Mouse (Mus musculus): ENCODE measurements around the gene 5730522E02Rik. TPM values are rescaled to one million over a fixed set of nuclear protein-coding genes. Genes with fewer than 3 reads are reported as not detected.

The 5730522E02Rik gene
- polyA plus RNA-seq, 1 experiment from 2014 or later = 1.3 TPM

DNA sequence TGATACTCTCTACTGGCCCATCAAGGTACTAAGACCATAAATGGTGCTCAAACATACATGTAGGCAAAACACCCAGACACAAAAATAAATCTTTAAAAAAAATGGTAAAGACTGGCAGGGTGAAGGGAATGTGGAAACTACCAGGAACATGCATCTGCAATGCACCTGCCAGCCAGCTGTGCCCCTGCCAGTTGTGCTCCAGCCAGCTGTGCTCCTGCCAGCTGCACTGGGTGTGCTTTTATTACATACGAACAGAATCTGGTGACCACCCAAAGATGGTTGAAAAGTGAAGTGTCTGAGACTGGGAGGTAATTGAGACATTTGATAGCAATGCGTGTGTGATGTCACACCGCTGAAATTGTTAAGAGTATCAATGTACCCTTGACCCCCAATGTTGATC lies 98.4 kb downstream of the 5730522E02Rik start:
- ATAC-seq (replicated peaks; ENCODE audit: low FRiP score) (no peak), DNase-seq (ENCODE audit: low spot score) (no peak)
- 81% methylated on average over 3 of the region's 3 CpGs for WGBS

DNA sequence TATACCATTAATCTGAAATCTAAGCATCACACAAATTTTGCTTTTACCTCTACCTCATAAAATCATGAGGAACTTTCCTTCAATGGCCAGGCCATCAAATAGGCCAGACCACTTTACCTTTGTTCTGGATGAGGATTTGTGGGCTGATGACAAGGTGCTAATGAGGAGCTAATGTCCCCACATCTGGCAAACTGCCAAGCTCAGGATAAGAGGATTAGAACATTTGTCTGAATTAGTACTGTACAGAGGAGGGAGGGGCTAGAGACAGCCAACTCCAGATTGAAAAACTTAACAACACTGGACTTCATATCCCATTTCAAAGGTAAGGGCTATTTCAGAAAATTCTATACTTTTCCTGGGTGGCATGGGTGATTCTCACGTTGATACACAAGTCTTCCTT lies 101.9 kb downstream of the 5730522E02Rik start:
- WGBS = 52% methylated on average over 1 of the region's 1 CpGs
- H3K36me3 ChIP-seq (ENCODE audit: control insufficient read depth, insufficient read depth, low read length) = no peaks in the 10 kb centered on the region
- H3K4me1 ChIP-seq (replicated peaks; ENCODE audit: control insufficient read depth, insufficient read depth, low read length) = no peaks in the 10 kb centered on the region
- no peak overlapping the region for H3K27ac ChIP-seq (ENCODE audit: low read depth, low read length)
- DNase-seq (ENCODE audit: low spot score) (no peak), ATAC-seq (replicated peaks; ENCODE audit: low FRiP score) (no peak)
- no peak overlapping the region for H3K4me2 ChIP-seq
- H3K9ac ChIP-seq (ENCODE audit: low read depth, low read length) = no peak overlapping the region
- no peaks in the 10 kb centered on the region for H3K27me3 ChIP-seq (replicated peaks; ENCODE audit: control insufficient read depth, insufficient read depth, low read length)
- H3K4me3 ChIP-seq (ENCODE audit: low read depth, low read length) = no peak overlapping the region
- H3K9me3 ChIP-seq (ENCODE audit: control insufficient read depth, low read length) = no peaks in the 10 kb centered on the region

More for the DNA sequence above, 98.4 kb downstream of the 5730522E02Rik start:
- no peaks in the 10 kb centered on the region for H3K27me3 ChIP-seq (replicated peaks; ENCODE audit: control insufficient read depth, insufficient read depth, low read length)
- H3K9ac ChIP-seq (ENCODE audit: low read depth, low read length) = no peak overlapping the region
- no peak overlapping the region for H3K4me3 ChIP-seq (ENCODE audit: low read depth, low read length)
- no peaks in the 10 kb centered on the region for H3K36me3 ChIP-seq (ENCODE audit: control insufficient read depth, insufficient read depth, low read length)
- no peaks in the 10 kb centered on the region for H3K4me1 ChIP-seq (replicated peaks; ENCODE audit: control insufficient read depth, insufficient read depth, low read length)
- no peak overlapping the region for H3K4me2 ChIP-seq
- no peak overlapping the region for H3K27ac ChIP-seq (ENCODE audit: low read depth, low read length)
- H3K9me3 ChIP-seq (ENCODE audit: control insufficient read depth, low read length) = no peaks in the 10 kb centered on the region

DNA sequence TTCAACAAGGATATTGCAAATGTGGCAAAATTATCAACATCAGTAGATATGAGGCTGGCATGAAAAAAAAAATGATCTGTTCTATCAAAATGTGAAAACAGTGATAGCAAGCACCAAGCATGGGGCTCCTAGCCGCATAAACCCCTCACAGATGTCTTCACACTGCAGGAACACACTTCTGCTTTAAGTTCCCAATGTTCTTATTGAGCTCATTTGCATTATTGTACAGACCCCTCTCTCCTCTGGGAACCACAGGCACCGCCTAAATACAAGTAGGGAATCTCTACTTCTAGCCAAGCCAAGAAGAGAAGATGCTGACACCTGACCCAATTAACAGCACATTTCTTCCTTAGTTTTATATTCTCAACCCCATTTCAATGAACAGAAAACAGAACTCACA lies 105.9 kb downstream of the 5730522E02Rik start:
- ATAC-seq (replicated peaks; ENCODE audit: low FRiP score) (no peak), DNase-seq (ENCODE audit: low spot score) (no peak)
- Histone ChIP-seq H3K27me3 (replicated peaks; ENCODE audit: control insufficient read depth, insufficient read depth, low read length) (no peaks in the 10 kb centered on the region), H3K4me2 (no peak overlapping the region), H3K9ac (ENCODE audit: low read depth, low read length) (no peak overlapping the region), H3K36me3 (ENCODE audit: control insufficient read depth, insufficient read depth, low read length) (no peaks in the 10 kb centered on the region), H3K9me3 (ENCODE audit: control insufficient read depth, low read length) (no peaks in the 10 kb centered on the region), H3K27ac (ENCODE audit: low read depth, low read length) (no peak overlapping the region), H3K4me3 (ENCODE audit: low read depth, low read length) (no peak overlapping the region), H3K4me1 (replicated peaks; ENCODE audit: control insufficient read depth, insufficient read depth, low read length) (no peaks in the 10 kb centered on the region)
- WGBS = 59% methylated on average over 2 of the region's 2 CpGs

DNA sequence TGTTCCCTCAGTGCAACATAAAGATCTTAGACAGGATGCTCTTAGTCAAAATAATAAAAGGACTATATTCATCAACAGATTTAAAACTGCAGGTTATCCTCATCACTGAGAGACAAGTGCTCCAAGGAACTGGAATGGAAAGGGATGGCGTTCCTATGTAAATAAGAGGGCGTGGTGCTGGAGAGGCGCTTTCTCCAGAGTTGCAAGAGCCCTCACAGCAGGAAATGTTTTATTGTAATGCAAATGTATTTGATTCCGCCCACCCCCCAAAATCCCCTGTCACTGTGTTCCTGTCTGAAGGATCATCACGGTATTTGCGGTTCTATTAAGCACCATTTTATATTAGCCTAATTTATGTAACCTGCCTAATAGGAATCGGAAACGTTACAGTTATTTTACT lies 106.9 kb downstream of the 5730522E02Rik start:
- Histone ChIP-seq H3K27ac (ENCODE audit: low read depth, low read length) (no peak overlapping the region), H3K4me1 (replicated peaks; ENCODE audit: control insufficient read depth, insufficient read depth, low read length) (no peaks in the 10 kb centered on the region), H3K4me3 (ENCODE audit: low read depth, low read length) (no peak overlapping the region), H3K27me3 (replicated peaks; ENCODE audit: control insufficient read depth, insufficient read depth, low read length) (no peaks in the 10 kb centered on the region), H3K9me3 (ENCODE audit: control insufficient read depth, low read length) (no peaks in the 10 kb centered on the region), H3K36me3 (ENCODE audit: control insufficient read depth, insufficient read depth, low read length) (no peaks in the 10 kb centered on the region), H3K4me2 (peak overlapping the region; percentile 26), H3K9ac (ENCODE audit: low read depth, low read length) (no peak overlapping the region)
- WGBS = 11% methylated on average over 8 of the region's 8 CpGs
- DNase-seq (ENCODE audit: low spot score) (no peak), ATAC-seq (replicated peaks; ENCODE audit: low FRiP score) (no peak)

DNA sequence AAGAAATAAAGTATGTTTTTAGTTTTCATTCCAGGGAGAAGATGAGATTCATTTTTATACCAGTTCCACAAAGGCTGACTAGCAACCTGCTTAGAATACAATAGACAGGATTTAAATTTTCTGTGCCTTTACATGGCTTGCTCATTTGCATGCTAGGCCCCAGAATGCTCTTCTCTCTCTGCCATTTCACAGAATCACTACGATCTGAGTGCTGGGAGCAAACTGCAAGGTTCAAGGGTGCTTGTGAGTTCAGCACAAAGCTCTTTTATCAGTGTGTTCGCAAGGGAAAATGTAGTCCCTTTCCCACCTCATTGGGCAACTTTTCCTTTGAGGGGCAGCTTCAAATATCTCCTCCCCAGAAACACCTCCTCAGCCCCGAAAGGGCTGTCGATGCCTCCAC lies 107.7 kb downstream of the 5730522E02Rik start:
- H3K4me2 ChIP-seq = no peak overlapping the region
- WGBS = 27% methylated on average over 4 of the region's 4 CpGs
- ATAC-seq (replicated peaks; ENCODE audit: low FRiP score) = no peak

DNA sequence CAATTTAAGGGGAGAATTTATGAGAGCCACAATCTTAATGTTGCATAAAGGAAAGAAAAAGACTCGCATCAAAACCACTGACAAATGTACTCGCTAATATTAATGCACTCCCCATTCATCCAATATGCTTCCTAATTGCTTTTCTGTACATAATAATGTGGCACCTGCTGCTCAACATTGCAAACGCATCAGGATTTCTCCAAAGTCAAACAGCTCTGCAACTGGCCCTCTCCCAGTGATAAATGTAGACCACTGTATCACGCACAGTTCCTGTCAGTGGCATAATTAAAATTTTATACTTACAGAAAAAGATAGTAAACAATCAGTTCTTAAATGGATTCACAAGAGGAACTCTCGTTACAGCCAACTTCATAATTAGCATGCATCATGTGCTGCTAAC lies 110.5 kb downstream of the 5730522E02Rik start:
- H3K4me1 ChIP-seq (replicated peaks; ENCODE audit: control insufficient read depth, insufficient read depth, low read length) = no peaks in the 10 kb centered on the region
- H3K27ac ChIP-seq (ENCODE audit: low read depth, low read length) = no peak overlapping the region
- WGBS = 78% methylated on average over 5 of the region's 5 CpGs
- H3K4me3 ChIP-seq (ENCODE audit: low read depth, low read length) = no peak overlapping the region
- H3K9ac ChIP-seq (ENCODE audit: low read depth, low read length) = no peak overlapping the region
- H3K9me3 ChIP-seq (ENCODE audit: control insufficient read depth, low read length) = no peaks in the 10 kb centered on the region
- H3K36me3 ChIP-seq (ENCODE audit: control insufficient read depth, insufficient read depth, low read length) = no peaks in the 10 kb centered on the region
- no peak overlapping the region for H3K4me2 ChIP-seq
- H3K27me3 ChIP-seq (replicated peaks; ENCODE audit: control insufficient read depth, insufficient read depth, low read length) = no peaks in the 10 kb centered on the region
- DNase-seq (ENCODE audit: low spot score) (no peak), ATAC-seq (replicated peaks; ENCODE audit: low FRiP score) (no peak)

More for the DNA sequence above, 107.7 kb downstream of the 5730522E02Rik start:
- H3K27me3 ChIP-seq (replicated peaks; ENCODE audit: control insufficient read depth, insufficient read depth, low read length) = no peaks in the 10 kb centered on the region
- no peak for DNase-seq (ENCODE audit: low spot score)
- no peak overlapping the region for H3K27ac ChIP-seq (ENCODE audit: low read depth, low read length)
- no peak overlapping the region for H3K9ac ChIP-seq (ENCODE audit: low read depth, low read length)
- no peaks in the 10 kb centered on the region for H3K9me3 ChIP-seq (ENCODE audit: control insufficient read depth, low read length)
- no peaks in the 10 kb centered on the region for H3K4me1 ChIP-seq (replicated peaks; ENCODE audit: control insufficient read depth, insufficient read depth, low read length)
- no peaks in the 10 kb centered on the region for H3K36me3 ChIP-seq (ENCODE audit: control insufficient read depth, insufficient read depth, low read length)
- H3K4me3 ChIP-seq (ENCODE audit: low read depth, low read length) = no peak overlapping the region

DNA sequence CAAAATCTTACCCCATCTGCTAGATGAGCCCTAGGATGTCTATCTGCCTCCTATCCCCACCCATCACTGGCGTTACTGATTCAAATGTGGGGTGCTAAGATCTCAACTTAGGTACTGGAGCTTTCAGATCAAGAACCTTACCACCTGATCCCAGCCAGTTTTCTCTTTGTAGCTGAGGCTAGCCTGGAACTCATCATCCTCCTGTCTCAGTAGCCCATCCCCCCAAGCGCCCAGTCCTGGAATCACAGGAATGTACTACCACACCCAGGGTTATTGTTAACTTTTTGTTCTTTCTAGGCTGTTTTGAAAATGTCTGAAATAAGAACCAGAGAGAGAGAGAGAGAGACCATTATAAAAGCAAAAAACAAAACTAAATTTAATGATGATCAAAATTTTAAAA lies 111.6 kb downstream of the 5730522E02Rik start:
- Histone ChIP-seq H3K9me3 (ENCODE audit: control insufficient read depth, low read length) (no peaks in the 10 kb centered on the region), H3K27me3 (replicated peaks; ENCODE audit: control insufficient read depth, insufficient read depth, low read length) (no peaks in the 10 kb centered on the region), H3K36me3 (ENCODE audit: control insufficient read depth, insufficient read depth, low read length) (no peaks in the 10 kb centered on the region), H3K9ac (ENCODE audit: low read depth, low read length) (no peak overlapping the region), H3K4me2 (no peak overlapping the region), H3K4me1 (replicated peaks; ENCODE audit: control insufficient read depth, insufficient read depth, low read length) (no peaks in the 10 kb centered on the region), H3K27ac (ENCODE audit: low read depth, low read length) (no peak overlapping the region), H3K4me3 (ENCODE audit: low read depth, low read length) (no peak overlapping the region)
- 87% methylated on average over 2 of the region's 2 CpGs for WGBS
- DNase-seq (ENCODE audit: low spot score) (no peak), ATAC-seq (replicated peaks; ENCODE audit: low FRiP score) (no peak)

DNA sequence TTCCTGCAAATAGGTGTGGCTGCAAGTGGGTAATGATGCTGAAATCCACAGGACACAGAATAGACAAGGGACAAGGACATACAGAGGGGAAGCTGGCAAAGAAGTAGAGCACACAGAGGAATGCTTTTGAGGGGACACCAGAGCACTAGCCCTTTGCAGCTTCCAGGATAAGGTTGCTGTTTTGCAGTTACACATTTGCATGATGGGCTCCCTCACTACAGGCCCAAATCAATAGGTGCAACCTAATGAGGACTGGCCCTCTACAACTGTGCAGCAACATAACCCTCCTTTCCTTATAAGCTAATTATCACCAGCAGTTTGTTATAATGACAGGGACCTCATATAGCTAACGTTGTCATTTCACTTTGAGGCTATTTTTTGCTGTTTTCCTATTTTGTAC lies 114.5 kb downstream of the 5730522E02Rik start:
- Histone ChIP-seq H3K4me1 (replicated peaks; ENCODE audit: control insufficient read depth, insufficient read depth, low read length) (no peaks in the 10 kb centered on the region), H3K4me3 (ENCODE audit: low read depth, low read length) (no peak overlapping the region), H3K4me2 (no peak overlapping the region), H3K27me3 (replicated peaks; ENCODE audit: control insufficient read depth, insufficient read depth, low read length) (no peaks in the 10 kb centered on the region), H3K27ac (ENCODE audit: low read depth, low read length) (no peak overlapping the region), H3K9ac (ENCODE audit: low read depth, low read length) (no peak overlapping the region), H3K36me3 (ENCODE audit: control insufficient read depth, insufficient read depth, low read length) (no peaks in the 10 kb centered on the region), H3K9me3 (ENCODE audit: control insufficient read depth, low read length) (no peaks in the 10 kb centered on the region)
- no peak for DNase-seq (ENCODE audit: low spot score)
- 74% methylated on average over 1 of the region's 1 CpGs for WGBS
- no peak for ATAC-seq (replicated peaks; ENCODE audit: low FRiP score)

DNA sequence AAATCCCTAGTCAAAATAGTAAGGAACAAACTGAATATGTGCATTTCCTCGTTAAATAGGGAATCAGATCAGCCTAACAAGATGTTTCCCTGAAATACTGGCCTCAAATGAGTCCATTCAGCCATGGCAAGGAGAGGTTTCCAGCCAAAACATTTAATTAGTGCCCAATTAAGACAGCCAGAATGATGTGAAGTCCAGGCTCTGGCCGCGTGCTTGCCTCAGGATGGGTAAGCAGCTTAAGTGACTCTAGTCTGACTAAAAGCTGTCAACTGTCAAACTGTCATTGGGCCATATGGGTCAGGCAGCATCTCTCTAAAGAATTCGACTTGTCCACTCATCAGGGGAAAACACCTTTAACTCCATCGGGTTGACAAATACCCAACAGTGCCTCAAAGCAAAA lies 121.6 kb downstream of the 5730522E02Rik start:
- Histone ChIP-seq H3K4me2 (no peak overlapping the region), H3K27me3 (replicated peaks; ENCODE audit: control insufficient read depth, insufficient read depth, low read length) (no peaks in the 10 kb centered on the region), H3K4me1 (replicated peaks; ENCODE audit: control insufficient read depth, insufficient read depth, low read length) (no peaks in the 10 kb centered on the region), H3K9me3 (ENCODE audit: control insufficient read depth, low read length) (no peaks in the 10 kb centered on the region), H3K9ac (ENCODE audit: low read depth, low read length) (no peak overlapping the region), H3K4me3 (ENCODE audit: low read depth, low read length) (no peak overlapping the region), H3K27ac (ENCODE audit: low read depth, low read length) (no peak overlapping the region), H3K36me3 (ENCODE audit: control insufficient read depth, insufficient read depth, low read length) (no peaks in the 10 kb centered on the region)
- DNase-seq (ENCODE audit: low spot score) = no peak
- no peak for ATAC-seq (replicated peaks; ENCODE audit: low FRiP score)
- whole genome bisulfite sequencing = 72% methylated on average over 5 of the region's 5 CpGs
